In genomic region chrX:136666762-136667464, GRCm38 (mm10) we compare ENCODE assay signal across 8 mouse cellular contexts. TPM values are rescaled to one million over a fixed set of nuclear protein-coding genes. Genes with fewer than 3 reads are reported as not detected.
DNase-seq lines count a peak whose midpoint lies in the region; ATAC-seq and TF ChIP-seq lines count a peak whose summit lies in the region.
"Not testable (repeated sequence)": the region's sequence is repeated elsewhere in the genome, so short reads cannot be mapped to it uniquely, and the experiment has no call there.

No protein-coding gene starts in this region.

- peak overlapping the region; percentile 89 for H3K4me3 ChIP-seq in cortical plate, adult 2 months (ENCODE audit: insufficient read depth, low read length)
- H3K4me3 ChIP-seq in forebrain, embryonic 16.5 days (replicated peaks; ENCODE audit: low read length) = peak overlapping the region; percentile 54
- peak overlapping the region; percentile 46 for H3K4me3 ChIP-seq in hindbrain, embryonic 12.5 days
- peak overlapping the region; percentile 66 for H3K4me3 ChIP-seq in layer of hippocampus, adult 2 months
- H3K4me3 ChIP-seq in liver, embryonic 12.5 days = peak overlapping the region; percentile 27; the same call in 1 of the 2 replicates
- peak overlapping the region; percentile 53 for H3K4me3 ChIP-seq in midbrain, postnatal 0 days (ENCODE audit: low read depth, low read length)
- H3K4me3 ChIP-seq in stomach, embryonic 14.5 days (ENCODE audit: low read depth, low read length) = peak overlapping the region; percentile 26; the same call in 1 of the 2 replicates

- DNase-seq in adrenal gland, postnatal 14 days = peak; percentile 32
- peak; percentile 5 to 16 for DNase-seq in layer of hippocampus, adult 2 months (ENCODE audit: low spot score in 2 of 2)
- DNase-seq in midbrain, postnatal 0 days (ENCODE audit: low spot score) = peak; percentile 12

- peak; percentile 54 for ATAC-seq in forebrain, embryonic 16.5 days
- peak; percentile 67 for ATAC-seq in hindbrain, embryonic 12.5 days (ENCODE audit: low FRiP score)
- ATAC-seq in liver, embryonic 12.5 days = not testable (repeated sequence)
- peak; percentile 78 for ATAC-seq in midbrain, postnatal 0 days (ENCODE audit: low FRiP score)
- peak; percentile 23; the same call in 1 of the 2 replicates for ATAC-seq in stomach, embryonic 14.5 days (ENCODE audit: insufficient number of reproducible peaks, insufficient read depth, low FRiP score, low read depth)

- H3K4me2 ChIP-seq in forebrain, embryonic 16.5 days (ENCODE audit: low read length) = peak overlapping the region; percentile 65
- H3K4me2 ChIP-seq in hindbrain, embryonic 12.5 days (replicated peaks) = peak overlapping the region; percentile 62
- H3K4me2 ChIP-seq in liver, embryonic 12.5 days = peak overlapping the region; percentile 46
- peak overlapping the region; percentile 50 for H3K4me2 ChIP-seq in midbrain, postnatal 0 days (ENCODE audit: low read depth, low read length, poor library complexity, severe bottlenecking)
- peak overlapping the region; percentile 46 for H3K4me2 ChIP-seq in stomach, embryonic 14.5 days (replicated peaks; ENCODE audit: low read depth, low read length)

- TF ChIP-seq POLR2A in cortical plate, adult 2 months (IDR thresholded peaks at IDR 0.05; ENCODE audit: extremely low read depth, insufficient read depth, low read length) = not testable (repeated sequence)

- H3K27me3 ChIP-seq in forebrain, embryonic 16.5 days (replicated peaks; ENCODE audit: control insufficient read depth, insufficient read depth, low read length); hindbrain, embryonic 12.5 days; midbrain, postnatal 0 days (ENCODE audit: insufficient read depth, low read length); stomach, embryonic 14.5 days (ENCODE audit: control insufficient read depth, insufficient read depth, low read length): not testable (repeated sequence)
- peaks cover 25% of the 10 kb centered on the region for H3K27me3 ChIP-seq in liver, embryonic 12.5 days (replicated peaks)

- WGBS in forebrain, embryonic 16.5 days = 18% methylated on average over 22 of the region's 24 CpGs
- 24% methylated on average over 22 of the region's 24 CpGs for WGBS in hindbrain, embryonic 12.5 days
- 16% methylated on average over 23 of the region's 24 CpGs for WGBS in liver, embryonic 12.5 days (ENCODE audit: insufficient replicate concordance)
- 27% methylated on average over 22 of the region's 24 CpGs for WGBS in midbrain, postnatal 0 days
- WGBS in stomach, embryonic 14.5 days = 22% methylated on average over 24 of the region's 24 CpGs

- TF ChIP-seq CTCF in cortical plate, adult 2 months (IDR thresholded peaks at IDR 0.05; ENCODE audit: extremely low read depth, insufficient read depth, low read length); layer of hippocampus, adult 2 months (conservative IDR thresholded peaks at IDR 0.05); midbrain, postnatal 0 days (IDR thresholded peaks at IDR 0.05): not testable (repeated sequence)

- peak overlapping the region; percentile 71 for H3K9ac ChIP-seq in forebrain, embryonic 16.5 days (replicated peaks; ENCODE audit: low read depth, low read length)
- H3K9ac ChIP-seq in hindbrain, embryonic 12.5 days = peak overlapping the region; percentile 57
- H3K9ac ChIP-seq in liver, embryonic 12.5 days; stomach, embryonic 14.5 days (replicated peaks; ENCODE audit: low read depth, low read length): not testable (repeated sequence)
- H3K9ac ChIP-seq in midbrain, postnatal 0 days (replicated peaks; ENCODE audit: low read length, poor library complexity, severe bottlenecking) = peak overlapping the region; percentile 76

- H3K4me1 ChIP-seq in cortical plate, adult 2 months (ENCODE audit: control insufficient read depth, insufficient read depth, low read length); forebrain, embryonic 16.5 days (replicated peaks; ENCODE audit: control insufficient read depth, insufficient read depth, low read length); hindbrain, embryonic 12.5 days; liver, embryonic 12.5 days; midbrain, postnatal 0 days (ENCODE audit: insufficient read depth, low read length); stomach, embryonic 14.5 days (ENCODE audit: control insufficient read depth, insufficient read depth, low read length): not testable (repeated sequence)

- H3K36me3 ChIP-seq in forebrain, embryonic 16.5 days (ENCODE audit: control insufficient read depth, insufficient read depth); hindbrain, embryonic 12.5 days; liver, embryonic 12.5 days; midbrain, postnatal 0 days (ENCODE audit: insufficient read depth, low read length); stomach, embryonic 14.5 days (ENCODE audit: control insufficient read depth, insufficient read depth, low read length): not testable (repeated sequence)

- not testable (repeated sequence) for H3K9me3 ChIP-seq in forebrain, embryonic 16.5 days (ENCODE audit: control insufficient read depth, low read length); hindbrain, embryonic 12.5 days (replicated peaks); liver, embryonic 12.5 days (replicated peaks); midbrain, postnatal 0 days (ENCODE audit: low read length); stomach, embryonic 14.5 days (ENCODE audit: control insufficient read depth, low read depth, low read length)

- H3K27ac ChIP-seq in cortical plate, adult 2 months (ENCODE audit: insufficient read depth, low read length) = peak overlapping the region; percentile 94
- H3K27ac ChIP-seq in forebrain, embryonic 16.5 days (ENCODE audit: low read length); hindbrain, embryonic 12.5 days; liver, embryonic 12.5 days; stomach, embryonic 14.5 days (ENCODE audit: low read length): not testable (repeated sequence)
- peak overlapping the region; percentile 96 for H3K27ac ChIP-seq in layer of hippocampus, adult 2 months
- peak overlapping the region; percentile 84 for H3K27ac ChIP-seq in midbrain, postnatal 0 days (ENCODE audit: low read depth, low read length)

RNA-seq across cellular contexts. Expression of gene Tceal1, which starts 40.9 kb away (rescaled TPM):
- 6.9 and 7.6 TPM in 2 replicates for total RNA-seq in adrenal gland, postnatal 14 days (2021)
- polyA plus RNA-seq in cortical plate, adult 2 months (2012; rRNA removed) = 14.9 TPM in 2 replicates
- 21.5 and 21.7 TPM in 2 replicates for polyA plus RNA-seq in forebrain, embryonic 16.5 days (2015; fragmentation: Nextera tagmentation; extraction: Ambion mirVana)
- polyA plus RNA-seq in hindbrain, embryonic 12.5 days (2016; fragmentation: Nextera tagmentation; extraction: Ambion mirVana) = 12.9 and 14.2 TPM in 2 replicates
- 10 to 100 TPM; 12.9 to 15.3 TPM for total RNA-seq in layer of hippocampus, adult 2 months (2021)
- 1.0 and 1.4 TPM in 2 replicates for polyA plus RNA-seq in liver, embryonic 12.5 days (2016; fragmentation: Nextera tagmentation; extraction: Ambion mirVana)
- 21.2 and 23.2 TPM in 2 replicates for total RNA-seq in midbrain, postnatal 0 days (2014; rRNA removed)
- 24.0 and 28.0 TPM in 2 replicates for polyA plus RNA-seq in midbrain, postnatal 0 days (2015; fragmentation: Nextera tagmentation; extraction: Ambion mirVana)
- polyA plus RNA-seq in stomach, embryonic 14.5 days (2014; fragmentation: Nextera tagmentation; extraction: Ambion mirVana) = 10.4 and 11.1 TPM in 2 replicates

Comparison
In these comparisons a context has a peak if more than half of its experiments do, and no peak if none do; other contexts are left out.
1. H3K4me3 ChIP-seq: peak in every context shown above with its lines; median percentile 89 in cortical plate, adult 2 months; 66 in layer of hippocampus, adult 2 months; 54 in forebrain, embryonic 16.5 days; 53 in midbrain, postnatal 0 days; 46 in hindbrain, embryonic 12.5 days; 27 in liver, embryonic 12.5 days; 26 in stomach, embryonic 14.5 days.